Mouse (Mus musculus) kidney, embryonic 14.5 days (tissue): Measurements from ENCODE around the gene Cfap77. TPM values are rescaled to one million over a fixed set of nuclear protein-coding genes. Genes with fewer than 3 reads are reported as not detected.

Experiments used
- ATAC-seq: fragments of 200-750 bp; cut with Nextera tagmentation; 2 replicates; pipeline ENCODE4 v1.8.0; 2017; ENCODE audit warnings: moderate number of reproducible peaks, mild to moderate bottlenecking, moderate TSS enrichment, moderate library complexity; ENCODE audit not compliant: low FRiP score, low TSS enrichment
- H3K27ac ChIP-seq: fragments of 300-500 bp; sonication (generic); 2 replicates; pipeline ENCODE4 v1.5.1; 2014; ENCODE audit warnings: low read depth, mild to moderate bottlenecking, low read length, moderate library complexity, mixed read lengths
- H3K27me3 ChIP-seq: fragments of 300-500 bp; sonication (generic); 2 replicates; pipeline ENCODE4 v1.6.1; 2014; ENCODE audit warnings: mild to moderate bottlenecking, low read length; ENCODE audit not compliant: control insufficient read depth, insufficient read depth
- H3K36me3 ChIP-seq: fragments of 300-500 bp; sonication (generic); 2 replicates; pipeline ENCODE4 v1.6.1; 2014; ENCODE audit warnings: low read length, mixed read lengths; ENCODE audit not compliant: control insufficient read depth, insufficient read depth
- H3K4me1 ChIP-seq: fragments of 300-500 bp; sonication (generic); 2 replicates; pipeline ENCODE4 v1.6.1; 2014; ENCODE audit warnings: low read length, mixed read lengths; ENCODE audit not compliant: control insufficient read depth, insufficient read depth
- H3K4me2 ChIP-seq: fragments of 300-500 bp; sonication (generic); replicated peaks from 2 replicates; pipeline ENCODE4 v1.6.1; 2014; ENCODE audit warnings: low read depth, mild to moderate bottlenecking, low read length
- H3K4me3 ChIP-seq: fragments of 300-500 bp; sonication (generic); 2 replicates; pipeline ENCODE4 v1.5.1; 2014; ENCODE audit warnings: mild to moderate bottlenecking, low read length
- H3K9ac ChIP-seq: fragments of 300-500 bp; sonication (generic); 2 replicates; pipeline ENCODE4 v1.6.1; 2014; ENCODE audit warnings: low read depth, mild to moderate bottlenecking, low read length, moderate library complexity
- H3K9me3 ChIP-seq: fragments of 300-500 bp; sonication (generic); 2 replicates; pipeline ENCODE4 v1.6.1; 2016; ENCODE audit warnings: low read length; ENCODE audit not compliant: control insufficient read depth
- WGBS: fragments of 180-500 bp; shearing (Covaris S2); extraction: QIAGEN DNeasy Blood & Tissue Kit; methylation state at CpG from one replicate; pipeline ENCODE4 v1.1.7; 2014; 5-methylcytosine and 5-hydroxymethylcytosine counted together
- polyA plus RNA-seq: library from polyadenylated mRNA; unstranded; fragments of >200 nt; fragmentation: Nextera tagmentation; extraction: Ambion mirVana; gene quantifications from 2 replicates; pipeline ENCODE4 v1.2.1, GENCODE M21; 2014

Cfap77 gene
- polyA plus RNA-seq, 1 experiment from 2014 or later, result 0.51 TPM

- no peak overlapping the region for H3K4me2 ChIP-seq
- peaks cover 72% of the 10 kb centered on the region for H3K27me3 ChIP-seq
- peaks cover 6% of the 10 kb centered on the region for H3K36me3 ChIP-seq
- peaks cover 12% of the 10 kb centered on the region for H3K4me1 ChIP-seq
- H3K4me3 ChIP-seq, result 0 out of 2 replicates have a peak overlapping the region, but pooled peaks have one; percentile 5
- H3K9me3 ChIP-seq, result no peaks in the 10 kb centered on the region
- no peak overlapping the region for H3K9ac ChIP-seq
- under 1% methylated on average over 41 of the region's 41 CpGs for WGBS
- H3K27ac ChIP-seq, result no peak overlapping the region
- ATAC-seq, result 0 out of 2 replicates have a peak, but pooled peaks have one; percentile 50
Observed at GRCm38 (mm10) chr2:28909186-28909817, 145.6 kb downstream of the Cfap77 start.

GRCm38 (mm10) chr2:28908389-28909153, 146.3 kb downstream of the Cfap77 start:
- Histone ChIP-seq H3K36me3 (peaks cover 6% of the 10 kb centered on the region), H3K9ac (no peak overlapping the region), H3K4me1 (peaks cover 12% of the 10 kb centered on the region), H3K9me3 (no peaks in the 10 kb centered on the region), H3K4me3 (peak overlapping the region; percentile 6), H3K27me3 (peaks cover 65% of the 10 kb centered on the region), H3K27ac (no peak overlapping the region), H3K4me2 (peak overlapping the region; percentile 33)
- peak; percentile 55; the same call in 1 of the 2 replicates for ATAC-seq
- WGBS, result 2% methylated on average over 37 of the region's 39 CpGs

GRCm38 (mm10) chr2:28907691-28908388, 147.0 kb downstream of the Cfap77 start:
- Histone ChIP-seq H3K36me3 (peaks cover 6% of the 10 kb centered on the region), H3K4me1 (peaks cover 12% of the 10 kb centered on the region), H3K27ac (no peak overlapping the region), H3K27me3 (peaks cover 58% of the 10 kb centered on the region), H3K4me2 (peak overlapping the region; percentile 33; the same call in 1 of the 2 replicates), H3K9me3 (no peaks in the 10 kb centered on the region), H3K4me3 (peak overlapping the region; percentile 6), H3K9ac (no peak overlapping the region)
- 3% methylated on average over 10 of the region's 10 CpGs for WGBS
- ATAC-seq, result no peak

DNA sequence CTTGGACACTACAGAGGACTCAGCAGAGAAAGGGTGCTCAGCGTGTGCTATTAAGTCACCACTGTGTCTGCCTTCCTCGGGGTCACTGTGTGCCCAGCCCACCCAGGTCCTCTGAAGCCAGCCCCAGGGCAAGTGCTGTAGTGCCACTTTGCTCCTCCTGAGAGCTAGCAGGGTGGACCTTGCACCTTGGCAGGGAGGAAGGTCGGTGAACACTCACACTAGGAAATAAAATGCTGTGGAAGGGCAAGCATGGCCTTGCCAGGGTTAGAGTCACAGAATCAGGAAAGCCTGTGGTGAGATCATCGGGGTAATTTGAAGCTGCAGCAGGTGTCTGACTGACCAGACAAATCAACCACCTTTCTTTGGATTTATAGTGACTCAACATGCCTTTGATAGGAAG, 149.3 kb downstream of the Cfap77 start:
- Histone ChIP-seq H3K27me3 (peaks cover 36% of the 10 kb centered on the region), H3K27ac (no peak overlapping the region), H3K9ac (no peak overlapping the region), H3K4me2 (no peak overlapping the region), H3K9me3 (no peaks in the 10 kb centered on the region), H3K36me3 (peaks cover 17% of the 10 kb centered on the region), H3K4me3 (no peak overlapping the region), H3K4me1 (peaks cover 12% of the 10 kb centered on the region)
- WGBS, result 52% methylated on average over 4 of the region's 4 CpGs
- ATAC-seq, result no peak

- WGBS, result 87% methylated on average over 9 of the region's 9 CpGs
- peaks cover 12% of the 10 kb centered on the region for H3K4me1 ChIP-seq
- no peak overlapping the region for H3K9ac ChIP-seq
- H3K27ac ChIP-seq, result no peak overlapping the region
- no peak overlapping the region for H3K4me3 ChIP-seq
- no peaks in the 10 kb centered on the region for H3K9me3 ChIP-seq
- peaks cover 24% of the 10 kb centered on the region for H3K36me3 ChIP-seq
- peaks cover 28% of the 10 kb centered on the region for H3K27me3 ChIP-seq
- no peak overlapping the region for H3K4me2 ChIP-seq
- ATAC-seq, result no peak
Observed at GRCm38 (mm10) chr2:28904786-28905185, 150.1 kb downstream of the Cfap77 start.

GRCm38 (mm10) chr2:28903871-28904270, 151.0 kb downstream of the Cfap77 start:
- Histone ChIP-seq H3K36me3 (peaks cover 31% of the 10 kb centered on the region), H3K27me3 (peaks cover 19% of the 10 kb centered on the region), H3K9me3 (no peaks in the 10 kb centered on the region), H3K4me1 (peaks cover 8% of the 10 kb centered on the region), H3K4me2 (no peak overlapping the region), H3K9ac (no peak overlapping the region), H3K27ac (no peak overlapping the region), H3K4me3 (no peak overlapping the region)
- 86% methylated on average over 5 of the region's 5 CpGs for WGBS
- no peak for ATAC-seq

DNA sequence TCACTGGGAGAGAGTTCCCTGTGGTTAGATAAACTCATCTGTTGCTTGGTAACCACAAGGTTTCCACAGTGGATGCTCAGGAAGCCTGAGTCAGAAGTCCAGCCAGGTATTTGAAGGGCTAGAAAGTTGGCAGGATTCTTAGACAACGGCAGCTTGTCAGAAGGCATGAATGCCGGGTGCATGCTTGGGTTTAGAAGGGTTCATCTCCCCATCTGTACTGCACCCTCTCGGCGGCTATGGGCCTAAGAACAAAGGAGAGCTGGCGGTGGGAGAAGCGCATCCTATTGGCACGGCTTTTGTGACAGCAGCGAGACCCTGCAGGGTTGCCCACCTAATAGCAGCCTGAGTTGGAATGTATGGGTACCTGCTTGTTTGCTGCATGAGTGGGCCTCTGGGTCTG, 152.6 kb downstream of the Cfap77 start:
- Histone ChIP-seq H3K27ac (no peak overlapping the region), H3K9me3 (no peaks in the 10 kb centered on the region), H3K27me3 (peaks cover 4% of the 10 kb centered on the region), H3K4me2 (no peak overlapping the region), H3K36me3 (peaks cover 38% of the 10 kb centered on the region), H3K9ac (no peak overlapping the region), H3K4me3 (no peak overlapping the region), H3K4me1 (no peaks in the 10 kb centered on the region)
- 93% methylated on average over 8 of the region's 8 CpGs for WGBS
- no peak for ATAC-seq

GRCm38 (mm10) chr2:28897340-28897899, 157.4 kb downstream of the Cfap77 start:
- no peak for ATAC-seq
- no peaks in the 10 kb centered on the region for H3K4me1 ChIP-seq
- no peak overlapping the region for H3K9ac ChIP-seq
- peaks cover 62% of the 10 kb centered on the region for H3K36me3 ChIP-seq
- H3K9me3 ChIP-seq, result no peaks in the 10 kb centered on the region
- no peaks in the 10 kb centered on the region for H3K27me3 ChIP-seq
- H3K27ac ChIP-seq, result no peak overlapping the region
- 86% methylated on average over 4 of the region's 4 CpGs for WGBS
- H3K4me3 ChIP-seq, result no peak overlapping the region
- H3K4me2 ChIP-seq, result no peak overlapping the region
